Mouse (Mus musculus) spleen, adult 2 months (tissue): Measurements from ENCODE around the gene Rpl23a. TPM values are rescaled to one million over a fixed set of nuclear protein-coding genes. Genes with fewer than 3 reads are reported as not detected.

Experiments
- DNase-seq, 2 experiments: peaks; one replicate each; pipeline versions ENCODE4 v3.0.0 to v3.0.0-alpha.2; 2012 to 2021; ENCODE audit warnings: low spot score in 2 of 2, low read depth in 1 of 2
- H3K27ac ChIP-seq: fragments of 200-500 bp; 2 replicates; pipeline ENCODE4 v1.5.1; 2012; ENCODE audit warnings: low read length, inconsistent platforms; ENCODE audit not compliant: insufficient read depth
- H3K27me3 ChIP-seq: fragments of 200-500 bp; 2 replicates; pipeline ENCODE4 v1.6.1; 2012; ENCODE audit warnings: mild to moderate bottlenecking, moderate library complexity, low read length, inconsistent platforms; ENCODE audit not compliant: control insufficient read depth, insufficient read depth
- H3K36me3 ChIP-seq: fragments of 200-500 bp; 2 replicates; pipeline ENCODE4 v1.6.1; 2012; ENCODE audit warnings: mild to moderate bottlenecking, low read length, inconsistent platforms; ENCODE audit not compliant: control insufficient read depth, insufficient read depth
- H3K4me1 ChIP-seq: fragments of 200-500 bp; 2 replicates; pipeline ENCODE4 v1.6.1; 2011; ENCODE audit warnings: inconsistent platforms; ENCODE audit not compliant: control insufficient read depth, insufficient read depth, insufficient read length
- H3K4me3 ChIP-seq: fragments of 200-500 bp; 2 replicates; pipeline ENCODE4 v1.5.1; 2011; ENCODE audit warnings: mild to moderate bottlenecking, inconsistent platforms; ENCODE audit not compliant: insufficient read depth, insufficient read length; ENCODE audit errors: extremely low read depth
- CTCF ChIP-seq: fragments of 200-500 bp; IDR thresholded peaks from 2 replicates; pipeline ENCODE4 v1.5.1; 2011; ENCODE audit warnings: mild to moderate bottlenecking, inconsistent platforms; ENCODE audit not compliant: insufficient read depth, insufficient read length, insufficient replicate concordance; ENCODE audit errors: extremely low read depth
- POLR2A ChIP-seq: fragments of 200-500 bp; IDR thresholded peaks from 2 replicates; pipeline ENCODE4 v1.6.1; 2011; ENCODE audit warnings: low read depth, low read length, inconsistent platforms
- WGBS: fragments of 180-500 bp; shearing (Covaris S2); methylation state at CpG from one replicate; pipeline ENCODE4 v1.1.7; 2018; 5-methylcytosine and 5-hydroxymethylcytosine counted together
- polyA plus RNA-seq: library from polyadenylated mRNA; depleted of rRNA; stranded (reverse); fragments of >200 nt; gene quantifications from 2 replicates; pipeline ENCODE4 v1.2.3, GENCODE M21; 2012; rRNA removed

Gene Rpl23a
- polyA plus RNA-seq, 1 experiment: 169 TPM

DNA sequence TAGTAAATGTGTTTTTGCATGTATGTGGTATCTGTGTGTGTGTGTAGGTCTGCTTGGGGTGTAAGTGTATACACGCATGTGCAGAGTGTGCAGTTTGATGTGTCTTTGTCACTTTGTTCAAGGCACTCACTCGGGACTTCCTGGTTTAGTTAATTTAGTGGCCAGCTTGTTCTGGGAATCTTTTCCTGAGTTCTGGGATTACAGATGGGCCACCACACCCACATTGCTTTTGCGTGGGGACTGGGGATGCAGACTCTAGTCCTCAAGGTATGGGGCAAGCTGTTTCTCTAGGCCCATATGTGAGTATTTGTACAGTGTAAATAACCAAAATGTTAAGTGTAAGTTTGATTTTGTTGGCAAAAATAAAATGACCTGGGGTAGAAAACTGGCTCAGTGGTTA is 49.0 kb downstream of the Rpl23a start:
- DNase-seq: no peak
- WGBS: 80% methylated on average over 3 of the region's 3 CpGs
- TF ChIP-seq POLR2A (no peak), CTCF (no peak)
- H3K4me3 ChIP-seq: no peak overlapping the region
- no peak overlapping the region for H3K27ac ChIP-seq
- no peaks in the 10 kb centered on the region for H3K36me3 ChIP-seq
- no peaks in the 10 kb centered on the region for H3K4me1 ChIP-seq
- H3K27me3 ChIP-seq: no peaks in the 10 kb centered on the region

DNA sequence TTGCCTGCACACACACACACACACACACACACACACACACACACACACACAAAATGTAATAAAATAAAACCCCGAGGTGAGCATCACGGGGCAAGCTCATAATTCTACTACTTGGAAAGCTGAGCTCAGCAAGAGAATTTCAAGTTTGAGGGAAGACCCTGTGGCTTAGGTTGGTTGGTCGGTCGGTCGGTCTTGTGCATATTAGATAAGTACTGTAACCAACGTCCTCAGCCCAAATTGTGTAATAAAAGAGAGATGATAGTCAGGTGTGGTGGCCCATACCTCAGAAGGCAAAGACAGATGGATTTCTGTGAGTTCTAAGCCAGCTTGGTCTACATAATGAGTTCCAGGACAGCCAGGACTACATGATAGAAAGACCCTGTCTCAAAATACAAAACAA is 49.5 kb downstream of the Rpl23a start:
- TF ChIP-seq CTCF: no peak
- Histone ChIP-seq H3K4me1 (no peaks in the 10 kb centered on the region), H3K27me3 (no peaks in the 10 kb centered on the region), H3K4me3 (no peak overlapping the region), H3K36me3 (no peaks in the 10 kb centered on the region), H3K27ac (no peak overlapping the region)
- DNase-seq: no peak
- WGBS: 79% methylated on average over 6 of the region's 6 CpGs

Other genes starting within 250 kb of the Rpl23a start
- 65.4 and 74.9 TPM in 2 replicates for gene Phf12, start 200.8 kb downstream of the Rpl23a start, polyA plus RNA-seq
- gene Dhrs13, start 151.3 kb downstream of the Rpl23a start, polyA plus RNA-seq: 3.1 and 3.9 TPM in 2 replicates
- gene Flot2, start 145.7 kb downstream of the Rpl23a start, polyA plus RNA-seq: 36.6 and 39.1 TPM in 2 replicates
- gene Eral1, start 103.2 kb downstream of the Rpl23a start, polyA plus RNA-seq: 21.4 and 27.0 TPM in 2 replicates
- 12.5 and 15.2 TPM in 2 replicates for gene Fam222b, start 88.9 kb downstream of the Rpl23a start, polyA plus RNA-seq
- gene Traf4, start 18.0 kb downstream of the Rpl23a start, polyA plus RNA-seq: 43.4 and 54.3 TPM in 2 replicates
- 17.6 and 20.4 TPM in 2 replicates for gene Nek8, start 6.9 kb downstream of the Rpl23a start, polyA plus RNA-seq
- 10.4 and 16.9 TPM in 2 replicates for gene Tlcd1, start 6.9 kb downstream of the Rpl23a start, polyA plus RNA-seq
- gene Rab34, start 4.8 kb upstream of the Rpl23a start, polyA plus RNA-seq: 10.8 and 15.6 TPM in 2 replicates
- gene Proca1, start 9.8 kb upstream of the Rpl23a start, polyA plus RNA-seq: 0.19 and 0.20 TPM in 2 replicates
- 59.1 and 60.7 TPM in 2 replicates for gene Sdf2, start 62.2 kb upstream of the Rpl23a start, polyA plus RNA-seq
- 20.2 and 20.6 TPM in 2 replicates for gene Supt6, start 62.4 kb upstream of the Rpl23a start, polyA plus RNA-seq
- 41.4 and 46.3 TPM in 2 replicates for gene 2610507B11Rik, start 78.2 kb upstream of the Rpl23a start, polyA plus RNA-seq
- 0.22 and 0.32 TPM in 2 replicates for gene BC030499, start 107.3 kb upstream of the Rpl23a start, polyA plus RNA-seq
- 7.2 and 10.2 TPM in 2 replicates for gene Spag5, start 117.9 kb upstream of the Rpl23a start, polyA plus RNA-seq
- gene Aldoc, start 139.4 kb upstream of the Rpl23a start, polyA plus RNA-seq: 3.6 and 4.4 TPM in 2 replicates
- gene Pigs, start 144.8 kb upstream of the Rpl23a start, polyA plus RNA-seq: 66.7 and 81.9 TPM in 2 replicates
- gene Unc119, start 159.9 kb upstream of the Rpl23a start, polyA plus RNA-seq: 66.6 and 81.6 TPM in 2 replicates
- gene Foxn1, start 203.0 kb upstream of the Rpl23a start, polyA plus RNA-seq: not detected in 2 replicates
- 0.28 and 0.41 TPM in 2 replicates for gene Slc13a2, start 238.6 kb upstream of the Rpl23a start, polyA plus RNA-seq